Mouse (Mus musculus): ENCODE data around the gene Ddi2.

- no peak for TF ChIP-seq POLR2A (IDR thresholded peaks at IDR 0.05; ENCODE audit: low read depth, low read length)
- no peak for TF ChIP-seq CTCF (IDR thresholded peaks at IDR 0.05; ENCODE audit: borderline replicate concordance, insufficient read depth, low read length)
These were observed 28.8 kb upstream of the Ddi2 start for GRCm38 (mm10) chr4:141752076-141752421.

Data from embryonic fibroblast, embryonic 13.5 days (primary cell).